Mouse (Mus musculus): Measurements from ENCODE around the gene B3gnt2. TPM values are rescaled to one million over a fixed set of nuclear protein-coding genes. Genes with fewer than 3 reads are reported as not detected.
A peak's percentile ranks its signal among the peaks of the same experiment; 100 is the strongest.

B3gnt2 gene
- 13.1 TPM for polyA plus RNA-seq (2012; fragmentation: generic; extraction: Trizol)

DNA sequence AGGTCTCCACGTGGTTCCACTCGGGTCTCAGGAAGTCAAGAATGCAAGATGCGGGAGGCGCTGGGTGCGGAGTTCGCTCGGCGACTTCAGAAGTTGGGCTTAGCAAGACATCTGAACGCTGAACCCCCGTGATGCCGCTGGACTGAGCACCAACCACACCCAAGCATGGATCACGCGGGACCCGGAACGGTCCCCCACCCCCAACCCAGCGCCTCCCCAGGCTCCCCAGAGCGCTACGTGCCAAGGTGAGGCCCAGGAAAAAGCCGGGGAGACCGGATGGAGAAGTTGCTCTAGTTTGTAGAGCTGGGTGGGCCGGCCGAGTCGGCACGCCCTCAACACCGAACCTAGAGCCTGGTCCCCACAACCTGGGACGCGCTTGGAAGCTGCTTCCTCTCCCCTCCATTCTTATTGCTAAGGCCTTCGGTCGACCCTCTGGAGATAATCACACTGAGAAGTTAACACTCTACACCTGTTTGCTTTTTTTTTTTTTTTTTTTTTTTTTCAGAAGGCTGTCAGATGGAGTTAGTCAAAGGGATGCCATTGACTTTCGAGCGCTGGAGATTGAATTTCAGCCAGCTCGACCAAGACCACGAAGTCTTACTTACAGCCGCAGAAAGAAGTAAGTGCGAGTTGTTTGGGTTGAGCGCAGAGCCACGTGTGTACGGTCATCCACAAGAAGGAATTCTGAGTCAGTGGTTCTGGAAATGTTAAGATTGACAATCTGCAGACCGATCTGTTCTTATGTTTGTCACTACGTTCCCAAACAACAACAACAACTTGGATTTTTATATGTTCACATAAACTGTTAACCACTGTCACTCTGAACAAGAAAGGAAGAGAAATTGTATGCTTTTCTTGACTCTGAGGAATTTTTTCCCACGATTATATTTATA, at the start of gene B3gnt2:
TSS of gene B3gnt2 (minus strand) at position 627 of the 893 bp plus-strand sequence.
- H3K79me2 ChIP-seq (ENCODE audit: control insufficient read depth, insufficient read depth): peaks cover 37% of the 10 kb centered on the region
- no peaks in the 10 kb centered on the region for H3K36me3 ChIP-seq (ENCODE audit: control insufficient read depth, insufficient read depth)
- no peak for TF ChIP-seq TCF12 (IDR thresholded peaks at IDR 0.05; ENCODE audit: insufficient read depth, poor library complexity, severe bottlenecking)
- TF ChIP-seq MYOD1 (IDR thresholded peaks at IDR 0.05; ENCODE audit: control insufficient read depth in 1 of 3, insufficient read length in 2 of 3, low read depth in 2 of 3): no peak
- no peak for TF ChIP-seq REST (IDR thresholded peaks at IDR 0.05; ENCODE audit: insufficient read depth, insufficient read length)
- no peak for TF ChIP-seq POLR2AphosphoS2 (IDR thresholded peaks at IDR 0.05; ENCODE audit: insufficient read length, low read depth)
- TF ChIP-seq CEBPB (IDR thresholded peaks at IDR 0.05; ENCODE audit: insufficient read depth, poor library complexity, severe bottlenecking): no peak
- no peak for TF ChIP-seq E2F4 (IDR thresholded peaks at IDR 0.05; ENCODE audit: insufficient read depth)
- TF ChIP-seq SRF (IDR thresholded peaks at IDR 0.05; ENCODE audit: control insufficient read depth, insufficient read length, low read depth): no peak
- TF ChIP-seq USF1 (IDR thresholded peaks at IDR 0.05; ENCODE audit: low read depth): no peak
- peak within 1 kb of the TSS; percentile 66 for H3K4me3 ChIP-seq
- peak within 1 kb of the TSS; percentile 99 for H3K4me2 ChIP-seq (ENCODE audit: low read depth)
- H3K27me3 ChIP-seq (ENCODE audit: control insufficient read depth, insufficient read depth, insufficient read length): no peaks in the 10 kb centered on the region
- H3ac ChIP-seq (ENCODE audit: control insufficient read depth, insufficient read length): peak within 1 kb of the TSS; percentile 36

DNA sequence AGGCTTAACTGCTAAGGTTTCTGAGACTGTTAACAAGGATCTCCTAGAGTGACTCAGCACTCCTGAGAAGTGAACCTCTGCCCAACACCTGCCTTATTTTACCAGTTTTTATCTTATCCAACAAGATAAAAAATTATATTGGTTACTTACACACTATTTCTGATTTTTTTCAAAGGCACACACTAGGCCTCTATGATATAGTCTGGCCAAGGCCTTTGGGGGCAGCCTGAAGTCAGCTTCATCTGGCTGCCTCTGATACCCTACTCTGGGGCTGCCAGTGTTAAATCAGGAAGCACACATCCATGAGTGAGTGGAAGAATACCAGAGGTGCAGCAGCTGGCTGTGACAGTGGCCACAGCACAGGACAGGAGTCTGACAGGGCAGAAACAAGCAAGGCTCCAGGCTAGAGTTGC, 45.7 kb upstream of the B3gnt2 start:
- no peak overlapping the region for H3ac ChIP-seq (ENCODE audit: control insufficient read depth, insufficient read length)
- H3K4me2 ChIP-seq (ENCODE audit: low read depth): no peak overlapping the region
- H3K36me3 ChIP-seq (ENCODE audit: control insufficient read depth, insufficient read depth): no peaks in the 10 kb centered on the region
- H3K27me3 ChIP-seq (ENCODE audit: control insufficient read depth, insufficient read depth, insufficient read length): no peaks in the 10 kb centered on the region
- TF ChIP-seq USF1 (IDR thresholded peaks at IDR 0.05; ENCODE audit: low read depth) (no peak), TCF12 (IDR thresholded peaks at IDR 0.05; ENCODE audit: insufficient read depth, poor library complexity, severe bottlenecking) (no peak), REST (IDR thresholded peaks at IDR 0.05; ENCODE audit: insufficient read depth, insufficient read length) (no peak)
- no peaks in the 10 kb centered on the region for H3K79me2 ChIP-seq (ENCODE audit: control insufficient read depth, insufficient read depth)
- H3K4me3 ChIP-seq: no peak overlapping the region

- Histone ChIP-seq H3ac (ENCODE audit: control insufficient read depth, insufficient read length) (no peak overlapping the region), H3K79me2 (ENCODE audit: control insufficient read depth, insufficient read depth) (no peaks in the 10 kb centered on the region), H3K4me2 (ENCODE audit: low read depth) (no peak overlapping the region), H3K36me3 (ENCODE audit: control insufficient read depth, insufficient read depth) (no peaks in the 10 kb centered on the region), H3K4me3 (no peak overlapping the region), H3K27me3 (ENCODE audit: control insufficient read depth, insufficient read depth, insufficient read length) (no peaks in the 10 kb centered on the region)
- TF ChIP-seq POLR2AphosphoS2 (IDR thresholded peaks at IDR 0.05; ENCODE audit: insufficient read length, low read depth) (no peak), REST (IDR thresholded peaks at IDR 0.05; ENCODE audit: insufficient read depth, insufficient read length) (no peak), SRF (IDR thresholded peaks at IDR 0.05; ENCODE audit: control insufficient read depth, insufficient read length, low read depth) (no peak), MYOD1 (IDR thresholded peaks at IDR 0.05; ENCODE audit: control insufficient read depth in 1 of 3, insufficient read length in 2 of 3, low read depth in 2 of 3) (no peak), TCF3 (IDR thresholded peaks at IDR 0.05; ENCODE audit: insufficient read length, low read depth) (no peak), MAX (IDR thresholded peaks at IDR 0.05; ENCODE audit: low read depth) (no peak), TCF12 (IDR thresholded peaks at IDR 0.05; ENCODE audit: insufficient read depth, poor library complexity, severe bottlenecking) (no peak), POLR2A (IDR thresholded peaks at IDR 0.05; ENCODE audit: insufficient read length, low read depth) (no peak), USF1 (IDR thresholded peaks at IDR 0.05; ENCODE audit: low read depth) (no peak), E2F4 (IDR thresholded peaks at IDR 0.05; ENCODE audit: insufficient read depth) (no peak), CEBPB (IDR thresholded peaks at IDR 0.05; ENCODE audit: insufficient read depth, poor library complexity, severe bottlenecking) (no peak)
Measured at GRCm38 (mm10) chr11:22902923-22903322, 42.2 kb upstream of the B3gnt2 start.

GRCm38 (mm10) chr11:22900041-22900440, 39.3 kb upstream of the B3gnt2 start:
- H3K4me2 ChIP-seq (ENCODE audit: low read depth): no peak overlapping the region
- H3K36me3 ChIP-seq (ENCODE audit: control insufficient read depth, insufficient read depth): no peaks in the 10 kb centered on the region
- H3K79me2 ChIP-seq (ENCODE audit: control insufficient read depth, insufficient read depth): no peaks in the 10 kb centered on the region
- H3K4me3 ChIP-seq: no peak overlapping the region
- no peak overlapping the region for H3ac ChIP-seq (ENCODE audit: control insufficient read depth, insufficient read length)
- H3K27me3 ChIP-seq (ENCODE audit: control insufficient read depth, insufficient read depth, insufficient read length): no peaks in the 10 kb centered on the region
- TF ChIP-seq POLR2AphosphoS2 (IDR thresholded peaks at IDR 0.05; ENCODE audit: insufficient read length, low read depth): no peak
- TF ChIP-seq TCF12 (IDR thresholded peaks at IDR 0.05; ENCODE audit: insufficient read depth, poor library complexity, severe bottlenecking): no peak
- no peak for TF ChIP-seq MAX (IDR thresholded peaks at IDR 0.05; ENCODE audit: low read depth)
- no peak for TF ChIP-seq USF1 (IDR thresholded peaks at IDR 0.05; ENCODE audit: low read depth)
- TF ChIP-seq TCF3 (IDR thresholded peaks at IDR 0.05; ENCODE audit: insufficient read length, low read depth): no peak
- no peak for TF ChIP-seq MYOD1 (IDR thresholded peaks at IDR 0.05; ENCODE audit: control insufficient read depth in 1 of 3, insufficient read length in 2 of 3, low read depth in 2 of 3)
- TF ChIP-seq SRF (IDR thresholded peaks at IDR 0.05; ENCODE audit: control insufficient read depth, insufficient read length, low read depth): no peak

- no peak overlapping the region for H3K4me3 ChIP-seq
- H3K79me2 ChIP-seq (ENCODE audit: control insufficient read depth, insufficient read depth): no peaks in the 10 kb centered on the region
- no peak overlapping the region for H3ac ChIP-seq (ENCODE audit: control insufficient read depth, insufficient read length)
- TF ChIP-seq MYOD1 (IDR thresholded peaks at IDR 0.05; ENCODE audit: control insufficient read depth in 1 of 3, insufficient read length in 2 of 3, low read depth in 2 of 3) (no peak), TCF12 (IDR thresholded peaks at IDR 0.05; ENCODE audit: insufficient read depth, poor library complexity, severe bottlenecking) (no peak), USF1 (IDR thresholded peaks at IDR 0.05; ENCODE audit: low read depth) (no peak), SRF (IDR thresholded peaks at IDR 0.05; ENCODE audit: control insufficient read depth, insufficient read length, low read depth) (no peak), POLR2AphosphoS2 (IDR thresholded peaks at IDR 0.05; ENCODE audit: insufficient read length, low read depth) (no peak), MAX (IDR thresholded peaks at IDR 0.05; ENCODE audit: low read depth) (no peak), MYOG (IDR thresholded peaks at IDR 0.05; ENCODE audit: control insufficient read depth in 1 of 3, insufficient read depth in 1 of 3, insufficient read length in 2 of 3, low read depth in 2 of 3) (no peak), CEBPB (IDR thresholded peaks at IDR 0.05; ENCODE audit: insufficient read depth, poor library complexity, severe bottlenecking) (no peak), REST (IDR thresholded peaks at IDR 0.05; ENCODE audit: insufficient read depth, insufficient read length) (no peak), E2F4 (IDR thresholded peaks at IDR 0.05; ENCODE audit: insufficient read depth) (no peak), TCF3 (IDR thresholded peaks at IDR 0.05; ENCODE audit: insufficient read length, low read depth) (no peak), POLR2A (IDR thresholded peaks at IDR 0.05; ENCODE audit: insufficient read length, low read depth) (no peak)
- H3K27me3 ChIP-seq (ENCODE audit: control insufficient read depth, insufficient read depth, insufficient read length): no peaks in the 10 kb centered on the region
- H3K4me2 ChIP-seq (ENCODE audit: low read depth): no peak overlapping the region
- no peaks in the 10 kb centered on the region for H3K36me3 ChIP-seq (ENCODE audit: control insufficient read depth, insufficient read depth)
Measured at GRCm38 (mm10) chr11:22897642-22898041, 36.9 kb upstream of the B3gnt2 start.

All from myocyte (in vitro differentiated cells).